Mouse (Mus musculus) E14TG2a.4 (cell line): ENCODE data around the gene Qrich2.

Experiments used
- H3K27me3 ChIP-seq: 2 replicates; pipeline ENCODE4 v1.6.1; 2014; ENCODE audit warnings: low read length, control low read depth; ENCODE audit not compliant: insufficient read depth
- H3K36me3 ChIP-seq: 2 replicates; pipeline ENCODE4 v1.6.1; 2014; ENCODE audit warnings: low read length, control low read depth; ENCODE audit not compliant: insufficient read depth
- H3K4me1 ChIP-seq: replicated peaks from 2 replicates; pipeline ENCODE4 v1.6.1; 2014; ENCODE audit warnings: low read depth, low read length, control low read depth
- H3K4me3 ChIP-seq: replicated peaks from 2 replicates; pipeline ENCODE4 v1.5.1; 2014; ENCODE audit warnings: mild to moderate bottlenecking, low read length
- H3K9me3 ChIP-seq: 2 replicates; pipeline ENCODE4 v1.6.1; 2014; ENCODE audit warnings: low read length, control low read depth
- CTCF ChIP-seq: conservative IDR thresholded peaks from 2 replicates; pipeline ENCODE4 v1.5.1; 2014; ENCODE audit warnings: low read length
- NANOG ChIP-seq: IDR thresholded peaks from 2 replicates; pipeline ENCODE4 v1.6.1; 2014; ENCODE audit warnings: borderline replicate concordance, low read length, mixed read lengths
- POU5F1 ChIP-seq: IDR thresholded peaks from 2 replicates; pipeline ENCODE4 v1.6.1; 2014; ENCODE audit warnings: low read length, borderline replicate concordance

Gene Qrich2

GRCm38 (mm10) chr11:116439269-116440240 lies 26.5 kb downstream of the Qrich2 start:
- Histone ChIP-seq H3K9me3 (no peaks in the 10 kb centered on the region), H3K4me1 (peaks cover 84% of the 10 kb centered on the region), H3K36me3 (peaks cover 62% of the 10 kb centered on the region), H3K27me3 (no peaks in the 10 kb centered on the region), H3K4me3 (peak overlapping the region; percentile 18; the same call in 1 of the 2 replicates)
- no peak for TF ChIP-seq CTCF

- TF ChIP-seq POU5F1, result no peak
- no peak for TF ChIP-seq CTCF
- TF ChIP-seq NANOG, result no peak
- Histone ChIP-seq H3K4me3 (peak overlapping the region; percentile 94), H3K36me3 (peaks cover 62% of the 10 kb centered on the region), H3K9me3 (no peaks in the 10 kb centered on the region), H3K4me1 (peaks cover 74% of the 10 kb centered on the region), H3K27me3 (no peaks in the 10 kb centered on the region)
Measured at GRCm38 (mm10) chr11:116437541-116437940, 28.5 kb downstream of the Qrich2 start.

GRCm38 (mm10) chr11:116436725-116437331 lies 29.2 kb downstream of the Qrich2 start:
- Histone ChIP-seq H3K4me1 (peaks cover 74% of the 10 kb centered on the region), H3K27me3 (no peaks in the 10 kb centered on the region), H3K36me3 (peaks cover 61% of the 10 kb centered on the region), H3K9me3 (no peaks in the 10 kb centered on the region), H3K4me3 (peak overlapping the region; percentile 94)
- TF ChIP-seq POU5F1 (no peak), NANOG (no peak), CTCF (no peak)

GRCm38 (mm10) chr11:116435992-116436724 lies 29.9 kb downstream of the Qrich2 start:
- H3K4me3 ChIP-seq, result peak overlapping the region; percentile 94

GRCm38 (mm10) chr11:116434967-116435752 lies 30.9 kb downstream of the Qrich2 start:
- Histone ChIP-seq H3K4me3 (peak overlapping the region; percentile 94), H3K9me3 (no peaks in the 10 kb centered on the region), H3K36me3 (peaks cover 46% of the 10 kb centered on the region), H3K4me1 (peaks cover 74% of the 10 kb centered on the region), H3K27me3 (no peaks in the 10 kb centered on the region)
- TF ChIP-seq POU5F1, result no peak
- no peak for TF ChIP-seq NANOG
- no peak for TF ChIP-seq CTCF

More at GRCm38 (mm10) chr11:116435992-116436724, 29.9 kb downstream of the Qrich2 start:
- H3K9me3 ChIP-seq, result no peaks in the 10 kb centered on the region
- peaks cover 54% of the 10 kb centered on the region for H3K36me3 ChIP-seq
- H3K4me1 ChIP-seq, result peaks cover 74% of the 10 kb centered on the region
- H3K27me3 ChIP-seq, result no peaks in the 10 kb centered on the region
- TF ChIP-seq NANOG, result no peak
- TF ChIP-seq POU5F1, result no peak
- TF ChIP-seq CTCF, result no peak

GRCm38 (mm10) chr11:116434287-116434966 lies 31.6 kb downstream of the Qrich2 start:
- H3K9me3 ChIP-seq, result no peaks in the 10 kb centered on the region

GRCm38 (mm10) chr11:116433356-116434286 lies 32.4 kb downstream of the Qrich2 start, which contains the start of gene Ubald2:
Gene Ubald2, plus strand, starts transcription at chr11:116434094.
- TF ChIP-seq CTCF, result no peak
- no peak for TF ChIP-seq POU5F1
- TF ChIP-seq NANOG, result no peak
- no peaks in the 10 kb centered on the region for H3K27me3 ChIP-seq
- H3K9me3 ChIP-seq, result no peaks in the 10 kb centered on the region
- H3K4me1 ChIP-seq, result peaks cover 74% of the 10 kb centered on the region
- H3K36me3 ChIP-seq, result peaks cover 31% of the 10 kb centered on the region
- peak within 1 kb of the TSS; percentile 94 for H3K4me3 ChIP-seq

More at GRCm38 (mm10) chr11:116434287-116434966, 31.6 kb downstream of the Qrich2 start:
- peaks cover 39% of the 10 kb centered on the region for H3K36me3 ChIP-seq
- no peak for TF ChIP-seq POU5F1
- no peaks in the 10 kb centered on the region for H3K27me3 ChIP-seq
- peak overlapping the region; percentile 94 for H3K4me3 ChIP-seq
- peaks cover 74% of the 10 kb centered on the region for H3K4me1 ChIP-seq
